Mouse (Mus musculus) gastrocnemius, postnatal 10 days (tissue): ENCODE data around the gene Skiv2l. TPM values are rescaled to one million over a fixed set of nuclear protein-coding genes. Genes with fewer than 3 reads are reported as not detected.

Source experiments
- microRNA-seq, 2 experiments: library from miRNA; unstranded; fragments of <30 nt; microRNA quantifications; one replicate each; pipeline ENCODE4 v1.2.0; 2021
- total RNA-seq, 2 experiments: library from RNA; stranded (reverse); gene quantifications; 2 replicates each; pipeline ENCODE4 v1.2.3; 2021

The Skiv2l gene
- total RNA-seq, 2 experiments from 2014 or later = 19.6 to 22.2 TPM

Small RNA genes lying within 50 kb of the gene (microRNA-seq; reads per million reads assigned to microRNA genes)
- 0 reads per million in 2 experiments for gene Mir6970
- gene Mir6971 = 0.32 to 1.0 reads per million in 2 experiments
- gene Mir6972 = 0 reads per million in 2 experiments

Other genes starting within 250 kb of the Skiv2l start
- gene Rnf5, start 246.5 kb downstream of the Skiv2l start, total RNA-seq = 10 to 100 TPM; 19.8 to 21.8 TPM
- gene Agpat1, start 245.9 kb downstream of the Skiv2l start, total RNA-seq = 10 to 100 TPM; 38.0 to 39.4 TPM
- 10 to 100 TPM; 13.8 to 15.2 TPM for gene Egfl8, start 234.2 kb downstream of the Skiv2l start, total RNA-seq
- 10 to 100 TPM; 32.6 to 33.7 TPM for gene Ppt2, start 221.7 kb downstream of the Skiv2l start, total RNA-seq
- under 1 TPM; 0.61 to 0.63 TPM for gene Prrt1, start 220.7 kb downstream of the Skiv2l start, total RNA-seq
- 1 to 10 TPM; 4.5 to 4.7 TPM for gene Fkbpl, start 205.4 kb downstream of the Skiv2l start, total RNA-seq
- gene Atf6b, start 203.1 kb downstream of the Skiv2l start, total RNA-seq = 10 to 100 TPM; 12.7 to 14.4 TPM
- gene Tnxb, start 179.7 kb downstream of the Skiv2l start, total RNA-seq = 100 to 1,000 TPM in 1 of 2 experiments, 10 to 100 TPM in 1; 90.2 to 123 TPM
- 1 to 10 TPM; 2.0 to 3.3 TPM for gene C4b, start 106.3 kb downstream of the Skiv2l start, total RNA-seq
- under 1 TPM; 0.31 to 0.36 TPM for gene Cyp21a1, start 45.6 kb downstream of the Skiv2l start, total RNA-seq
- gene Stk19, start 13.3 kb downstream of the Skiv2l start, total RNA-seq = 1 to 10 TPM; 8.9 to 9.0 TPM
- gene Dxo, start 13.2 kb downstream of the Skiv2l start, total RNA-seq = 10 to 100 TPM; 12.3 to 15.3 TPM
- gene Nelfe, start 181 bp upstream of the Skiv2l start, total RNA-seq = 10 to 100 TPM; 13.7 to 17.3 TPM
- gene Cfb, start 12.3 kb upstream of the Skiv2l start, total RNA-seq = 1 to 10 TPM; 1.9 to 4.1 TPM
- 1 to 10 TPM; 4.6 to 7.3 TPM for gene Zbtb12, start 29.3 kb upstream of the Skiv2l start, total RNA-seq
- not detected for gene Gm20547, start 31.8 kb upstream of the Skiv2l start, total RNA-seq
- gene C2, start 48.1 kb upstream of the Skiv2l start, total RNA-seq = 1 to 10 TPM; 4.3 to 5.6 TPM
- gene Ehmt2, start 48.3 kb upstream of the Skiv2l start, total RNA-seq = 10 to 100 TPM; 40.9 to 53.7 TPM
- gene Slc44a4, start 64.3 kb upstream of the Skiv2l start, total RNA-seq = not detected
- 1 to 10 TPM; 8.3 to 8.9 TPM for gene Neu1, start 81.0 kb upstream of the Skiv2l start, total RNA-seq
- 1 to 10 TPM; 2.2 to 4.3 TPM for gene Hspa1b, start 109.0 kb upstream of the Skiv2l start, total RNA-seq
- gene Gm20481, start 119.7 kb upstream of the Skiv2l start, total RNA-seq = not detected
- gene Hspa1a, start 121.9 kb upstream of the Skiv2l start, total RNA-seq = 1 to 10 TPM; 3.8 to 6.4 TPM
- 1 to 10 TPM; 6.2 to 9.9 TPM for gene Hspa1l, start 122.5 kb upstream of the Skiv2l start, total RNA-seq
- 10 to 100 TPM; 24.7 to 28.2 TPM for gene Lsm2, start 131.7 kb upstream of the Skiv2l start, total RNA-seq
- gene Vars, start 150.8 kb upstream of the Skiv2l start, total RNA-seq = 10 to 100 TPM; 31.4 to 40.7 TPM
- 1 to 10 TPM; 2.0 to 2.5 TPM for gene Vwa7, start 166.4 kb upstream of the Skiv2l start, total RNA-seq
- gene Sapcd1, start 177.8 kb upstream of the Skiv2l start, total RNA-seq = 1 to 10 TPM; 2.8 to 3.1 TPM
- 1 to 10 TPM; 1.5 to 3.5 TPM for gene Msh5, start 196.5 kb upstream of the Skiv2l start, total RNA-seq
- 10 to 100 TPM; 39.2 to 50.5 TPM for gene Clic1, start 199.8 kb upstream of the Skiv2l start, total RNA-seq
- gene Ddah2, start 208.8 kb upstream of the Skiv2l start, total RNA-seq = 10 to 100 TPM; 45.3 to 51.9 TPM
- gene Ly6g6c, start 215.2 kb upstream of the Skiv2l start, total RNA-seq = not detected
- gene Mpig6b, start 216.0 kb upstream of the Skiv2l start, total RNA-seq = under 1 TPM in 1 of 2 experiments, not detected in 1; 0.20 TPM
- gene Ly6g6e, start 226.7 kb upstream of the Skiv2l start, total RNA-seq = not detected
- gene Ly6g6d, start 227.9 kb upstream of the Skiv2l start, total RNA-seq = under 1 TPM in 1 of 2 experiments, not detected in 1; 0.97 TPM
- under 1 TPM in 1 of 2 experiments, not detected in 1; 0.23 TPM for gene Ly6g6f, start 235.4 kb upstream of the Skiv2l start, total RNA-seq
- gene Abhd16a, start 239.1 kb upstream of the Skiv2l start, total RNA-seq = 10 to 100 TPM; 59.1 to 65.0 TPM